Mouse (Mus musculus) kidney, embryonic 16.5 days (tissue): ENCODE data around the gene Hap1. TPM values are rescaled to one million over a fixed set of nuclear protein-coding genes. Genes with fewer than 3 reads are reported as not detected.
"Not testable (repeated sequence)": the region's sequence is repeated elsewhere in the genome, so short reads cannot be mapped to it uniquely, and the experiment has no call there.

Experiments used
- ATAC-seq: fragments of 200-750 bp; cut with Nextera tagmentation; 2 replicates; pipeline ENCODE4 v1.8.0; 2017; ENCODE audit warnings: moderate TSS enrichment; ENCODE audit not compliant: low FRiP score, low TSS enrichment
- H3K27ac ChIP-seq: fragments of 300-500 bp; sonication (generic); 2 replicates; pipeline ENCODE4 v1.5.1; 2014; ENCODE audit warnings: low read length
- H3K27me3 ChIP-seq: fragments of 300-500 bp; sonication (generic); 2 replicates; pipeline ENCODE4 v1.6.1; 2014; ENCODE audit warnings: low read length, control low read depth, mixed read lengths; ENCODE audit not compliant: insufficient read depth
- H3K36me3 ChIP-seq: fragments of 300-500 bp; sonication (generic); 2 replicates; pipeline ENCODE4 v1.6.1; 2014; ENCODE audit warnings: low read length, control low read depth, mixed read lengths; ENCODE audit not compliant: insufficient read depth
- H3K4me1 ChIP-seq: fragments of 300-500 bp; sonication (generic); 2 replicates; pipeline ENCODE4 v1.6.1; 2014; ENCODE audit warnings: low read length, control low read depth, mixed read lengths; ENCODE audit not compliant: insufficient read depth
- H3K4me2 ChIP-seq: fragments of 300-500 bp; sonication (generic); replicated peaks from 2 replicates; pipeline ENCODE4 v1.6.1; 2014; ENCODE audit warnings: low read depth, low read length
- H3K4me3 ChIP-seq: fragments of 300-500 bp; sonication (generic); 2 replicates; pipeline ENCODE4 v1.5.1; 2014; ENCODE audit warnings: mild to moderate bottlenecking, low read length
- H3K9ac ChIP-seq: fragments of 300-500 bp; sonication (generic); replicated peaks from 2 replicates; pipeline ENCODE4 v1.6.1; 2014; ENCODE audit warnings: low read length
- H3K9me3 ChIP-seq: fragments of 300-500 bp; sonication (generic); 2 replicates; pipeline ENCODE4 v1.6.1; 2016; ENCODE audit warnings: low read length, control low read depth
- WGBS: fragments of 180-500 bp; shearing (Covaris S2); extraction: QIAGEN DNeasy Blood & Tissue Kit; methylation state at CpG from one replicate; pipeline ENCODE4 v1.1.7; 2014; 5-methylcytosine and 5-hydroxymethylcytosine counted together
- polyA plus RNA-seq: library from polyadenylated mRNA; unstranded; fragments of >200 nt; fragmentation: Nextera tagmentation; extraction: Ambion mirVana; gene quantifications from 2 replicates; pipeline ENCODE4 v1.2.1, GENCODE M21; 2015

Hap1 gene
- polyA plus RNA-seq, 1 experiment from 2014 or later: 15.5 TPM

DNA sequence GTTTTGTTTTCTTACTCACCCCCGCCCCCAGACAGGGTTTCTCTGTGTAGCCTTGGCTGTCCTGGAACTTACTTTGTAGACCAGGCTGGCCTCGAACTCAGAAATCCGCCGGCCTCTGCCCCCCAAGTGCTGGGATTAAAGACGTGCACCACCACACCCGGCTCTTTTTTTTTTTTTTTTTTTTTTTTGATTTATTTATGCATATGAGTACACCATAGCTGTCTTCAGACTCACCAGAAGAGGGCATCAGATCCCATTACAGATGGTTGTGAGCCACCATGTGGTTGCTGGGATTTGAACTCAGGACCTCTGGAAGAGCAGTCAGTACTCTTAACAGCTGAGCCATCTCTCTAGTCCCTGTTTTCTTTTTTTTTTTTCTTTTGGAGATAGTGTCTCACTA lies 47.3 kb downstream of the Hap1 start:
- WGBS: 79% methylated on average over 6 of the region's 6 CpGs

GRCm38 (mm10) chr11:100307900-100308299 lies 48.0 kb downstream of the Hap1 start:
- Histone ChIP-seq H3K4me2 (no peak overlapping the region), H3K4me3 (no peak overlapping the region), H3K9ac (no peak overlapping the region), H3K9me3 (no peaks in the 10 kb centered on the region), H3K27ac (no peak overlapping the region), H3K27me3 (no peaks in the 10 kb centered on the region), H3K36me3 (no peaks in the 10 kb centered on the region), H3K4me1 (no peaks in the 10 kb centered on the region)
- WGBS: 80% methylated on average over 5 of the region's 5 CpGs
- ATAC-seq: no peak

More for the DNA sequence above, 47.3 kb downstream of the Hap1 start:
- not testable (repeated sequence) for H3K36me3 ChIP-seq, H3K4me2 ChIP-seq, H3K4me1 ChIP-seq, H3K4me3 ChIP-seq, ATAC-seq, H3K9ac ChIP-seq, H3K27me3 ChIP-seq, H3K27ac ChIP-seq, H3K9me3 ChIP-seq

- Histone ChIP-seq H3K27me3 (no peaks in the 10 kb centered on the region), H3K9ac (no peak overlapping the region), H3K4me2 (no peak overlapping the region), H3K4me1 (0 out of 2 replicates have a peak, but pooled peaks cover 4% of the 10 kb centered on the region), H3K4me3 (no peak overlapping the region), H3K27ac (no peak overlapping the region), H3K9me3 (no peaks in the 10 kb centered on the region), H3K36me3 (no peaks in the 10 kb centered on the region)
- ATAC-seq: no peak
- 88% methylated on average over 5 of the region's 5 CpGs for WGBS
Measured at GRCm38 (mm10) chr11:100301292-100301691, 54.6 kb downstream of the Hap1 start.

DNA sequence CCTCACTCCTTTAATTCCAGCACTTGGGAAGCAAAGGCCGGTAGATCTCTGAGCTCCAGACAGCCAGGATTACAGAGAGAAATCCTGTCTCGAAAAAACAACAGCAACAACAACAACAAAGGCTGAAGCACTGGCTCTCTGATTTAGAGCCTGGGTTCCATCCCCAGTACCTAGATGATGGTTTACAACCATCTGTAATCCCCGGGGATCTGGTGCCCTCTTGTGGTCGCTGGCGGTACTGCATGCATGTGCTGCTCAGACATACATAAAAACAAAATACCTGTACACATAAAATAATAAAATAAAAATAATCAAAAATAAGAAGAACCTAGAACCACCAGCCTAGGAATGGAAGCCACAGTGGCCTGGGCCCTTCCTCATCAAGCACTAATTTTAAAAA lies 55.6 kb downstream of the Hap1 start:
- no peaks in the 10 kb centered on the region for H3K9me3 ChIP-seq
- H3K27me3 ChIP-seq: no peaks in the 10 kb centered on the region
- H3K4me2 ChIP-seq: no peak overlapping the region
- no peaks in the 10 kb centered on the region for H3K36me3 ChIP-seq
- no peak overlapping the region for H3K9ac ChIP-seq
- 9% methylated on average over 5 of the region's 5 CpGs for WGBS
- no peak for ATAC-seq
- H3K4me3 ChIP-seq: no peak overlapping the region
- H3K27ac ChIP-seq: no peak overlapping the region
- 0 out of 2 replicates have a peak, but pooled peaks cover 4% of the 10 kb centered on the region for H3K4me1 ChIP-seq

DNA sequence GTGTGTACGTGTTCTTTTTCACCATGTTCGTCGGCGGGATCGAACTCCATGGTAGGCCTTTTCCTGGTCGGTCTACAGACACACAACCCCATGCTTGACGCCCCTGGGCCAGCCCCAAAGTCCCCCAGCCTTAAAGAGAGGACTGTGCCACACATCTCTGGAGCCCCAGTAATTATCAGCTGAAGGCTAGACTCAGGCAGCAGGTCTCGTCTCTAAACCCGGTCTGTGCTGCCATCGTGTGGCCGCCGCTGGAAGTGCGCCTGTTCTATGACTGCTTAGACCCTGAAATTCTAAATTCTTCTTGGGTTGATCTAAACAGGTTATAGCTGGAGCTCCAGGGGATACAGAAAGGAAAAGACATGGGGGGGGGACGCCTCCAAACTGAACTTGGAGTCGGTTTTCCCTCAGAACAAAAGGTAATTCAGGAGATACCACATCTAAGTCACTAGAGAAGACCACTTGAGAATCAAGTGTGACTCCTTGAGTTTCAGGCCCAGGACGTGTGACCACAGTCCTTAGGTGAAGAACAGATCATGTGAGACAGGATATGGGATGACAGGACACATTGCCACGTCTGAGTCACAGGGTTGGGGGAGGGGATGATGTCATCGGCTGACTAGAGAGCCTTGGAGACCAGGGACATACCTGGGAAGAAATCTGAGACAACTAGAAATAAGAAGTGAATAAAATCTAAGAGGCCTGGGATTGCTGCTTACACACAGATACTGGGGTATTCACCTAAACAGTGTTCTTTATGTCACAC lies 57.5 kb downstream of the Hap1 start:
- H3K4me1 ChIP-seq: 0 out of 2 replicates have a peak, but pooled peaks cover 4% of the 10 kb centered on the region
- no peaks in the 10 kb centered on the region for H3K9me3 ChIP-seq
- H3K4me2 ChIP-seq: peak overlapping the region; percentile 42
- no peak overlapping the region for H3K27ac ChIP-seq
- H3K9ac ChIP-seq: peak overlapping the region; percentile 15; the same call in 1 of the 2 replicates
- ATAC-seq: no peak
- H3K4me3 ChIP-seq: peak overlapping the region; percentile 16; the same call in 1 of the 2 replicates
- H3K36me3 ChIP-seq: no peaks in the 10 kb centered on the region
- H3K27me3 ChIP-seq: no peaks in the 10 kb centered on the region
- 21% methylated on average over 18 of the region's 18 CpGs for WGBS

- Histone ChIP-seq H3K9ac (peak overlapping the region; percentile 15; the same call in 1 of the 2 replicates), H3K4me2 (peak overlapping the region; percentile 42), H3K4me1 (0 out of 2 replicates have a peak, but pooled peaks cover 4% of the 10 kb centered on the region), H3K9me3 (no peaks in the 10 kb centered on the region), H3K27ac (no peak overlapping the region), H3K27me3 (no peaks in the 10 kb centered on the region), H3K36me3 (no peaks in the 10 kb centered on the region), H3K4me3 (no peak overlapping the region)
- 35% methylated on average over 5 of the region's 5 CpGs for WGBS
- no peak for ATAC-seq
Measured at GRCm38 (mm10) chr11:100297801-100298200, 58.1 kb downstream of the Hap1 start.

Other genes starting within 250 kb of the Hap1 start
- 0.36 and 0.37 TPM in 2 replicates for gene Krt13, start 234.6 kb downstream of the Hap1 start, polyA plus RNA-seq
- gene Krt15, start 220.2 kb downstream of the Hap1 start, polyA plus RNA-seq: 1.3 and 3.8 TPM in 2 replicates
- 96.4 and 105 TPM in 2 replicates for gene Krt19, start 207.5 kb downstream of the Hap1 start, polyA plus RNA-seq
- gene Krt9, start 162.9 kb downstream of the Hap1 start, polyA plus RNA-seq: not detected in 2 replicates
- 0.90 and 1.7 TPM in 2 replicates for gene Krt14, start 148.6 kb downstream of the Hap1 start, polyA plus RNA-seq
- gene Krt16, start 107.2 kb downstream of the Hap1 start, polyA plus RNA-seq: not detected in 2 replicates
- 0.30 and 0.32 TPM in 2 replicates for gene Krt17, start 95.1 kb downstream of the Hap1 start, polyA plus RNA-seq
- not detected in 2 replicates for gene Krt42, start 86.3 kb downstream of the Hap1 start, polyA plus RNA-seq
- gene Eif1, start 36.2 kb downstream of the Hap1 start, polyA plus RNA-seq: 1,403 and 1,568 TPM in 2 replicates
- not detected in 2 replicates for gene Gast, start 21.7 kb downstream of the Hap1 start, polyA plus RNA-seq
- 153 and 154 TPM in 2 replicates for gene Jup, start 41.6 kb upstream of the Hap1 start, polyA plus RNA-seq
- gene P3h4, start 58.7 kb upstream of the Hap1 start, polyA plus RNA-seq: 63.1 and 69.1 TPM in 2 replicates
- 157 and 159 TPM in 2 replicates for gene Fkbp10, start 59.6 kb upstream of the Hap1 start, polyA plus RNA-seq
- gene Nt5c3b, start 85.7 kb upstream of the Hap1 start, polyA plus RNA-seq: 126 and 131 TPM in 2 replicates
- 0.40 and 0.44 TPM in 2 replicates for gene Klhl10, start 85.8 kb upstream of the Hap1 start, polyA plus RNA-seq
- gene Klhl11, start 116.6 kb upstream of the Hap1 start, polyA plus RNA-seq: 8.4 and 10.1 TPM in 2 replicates
- 173 and 179 TPM in 2 replicates for gene Acly, start 171.9 kb upstream of the Hap1 start, polyA plus RNA-seq
- gene Ttc25, start 189.5 kb upstream of the Hap1 start, polyA plus RNA-seq: 1.0 and 1.1 TPM in 2 replicates
- gene Cnp, start 218.8 kb upstream of the Hap1 start, polyA plus RNA-seq: 30.1 and 33.6 TPM in 2 replicates